In genomic region chrX:73998911-73999869, GRCm38 (mm10) we compare ENCODE assay signal across 8 mouse cellular contexts. TPM values are rescaled to one million over a fixed set of nuclear protein-coding genes. Genes with fewer than 3 reads are reported as not detected.
A peak's percentile ranks its signal among the peaks of the same experiment; 100 is the strongest.
DNase-seq lines count a peak whose midpoint lies in the region; ATAC-seq and TF ChIP-seq lines count a peak whose summit lies in the region.

No protein-coding gene starts in this region.

- peak overlapping the region; percentile 28; the same call in 1 of the 2 replicates for H3K27ac ChIP-seq in embryonic facial prominence, embryonic 14.5 days (replicated peaks; ENCODE audit: low read depth, low read length)
- H3K27ac ChIP-seq in heart, embryonic 15.5 days, result peak overlapping the region; percentile 6; the same call in 1 of the 2 replicates
- no peak overlapping the region for H3K27ac ChIP-seq in lung, postnatal 0 days (ENCODE audit: low read length)

- no peak for TF ChIP-seq EP300 in lung, postnatal 0 days (IDR thresholded peaks at IDR 0.05)

- no peak for TF ChIP-seq CTCF in lung, postnatal 0 days (IDR thresholded peaks at IDR 0.05)

- H3K36me3 ChIP-seq in embryonic facial prominence, embryonic 14.5 days (ENCODE audit: control insufficient read depth, insufficient read depth, low read length), result no peaks in the 10 kb centered on the region
- H3K36me3 ChIP-seq in heart, embryonic 15.5 days, result no peaks in the 10 kb centered on the region
- no peaks in the 10 kb centered on the region for H3K36me3 ChIP-seq in lung, postnatal 0 days (ENCODE audit: insufficient read depth, low read length)

- H3K9me3 ChIP-seq in embryonic facial prominence, embryonic 14.5 days (ENCODE audit: control insufficient read depth, low read length), result no peaks in the 10 kb centered on the region
- no peaks in the 10 kb centered on the region for H3K9me3 ChIP-seq in heart, embryonic 15.5 days (replicated peaks)
- no peaks in the 10 kb centered on the region for H3K9me3 ChIP-seq in lung, postnatal 0 days (ENCODE audit: low read length)

- DNase-seq in 416B (ENCODE audit: low read depth), result peak; percentile 87
- DNase-seq in MN1 (ENCODE audit: low spot score), result peak; percentile 80
- DNase-seq in embryonic facial prominence, embryonic 14.5 days (ENCODE audit: low spot score), result peak; percentile 84
- DNase-seq in layer of hippocampus, adult 8-10 months (ENCODE audit: low spot score in 2 of 2), result peak; percentile 52 to 67
- DNase-seq in lung, postnatal 0 days (ENCODE audit: low spot score), result peak; percentile 82
- peak; percentile 54 to 72 for DNase-seq in right cerebral cortex, postnatal 10 days (ENCODE audit: low spot score in 2 of 2)
- DNase-seq in cerebellum, adult 11-12 months, result no peak

- no peak overlapping the region for H3K9ac ChIP-seq in embryonic facial prominence, embryonic 14.5 days (ENCODE audit: low read depth, low read length)
- no peak overlapping the region for H3K9ac ChIP-seq in heart, embryonic 15.5 days
- H3K9ac ChIP-seq in lung, postnatal 0 days (replicated peaks; ENCODE audit: low read depth), result no peak overlapping the region

- ATAC-seq in embryonic facial prominence, embryonic 14.5 days (ENCODE audit: low read depth), result peak; percentile 78; the same call in 1 of the 2 replicates
- no peak for ATAC-seq in heart, embryonic 15.5 days (replicated peaks; ENCODE audit: insufficient number of reproducible peaks, insufficient read depth, low FRiP score, low read depth)
- ATAC-seq in lung, postnatal 0 days, result peak; percentile 79

- 0 out of 2 replicates have a peak, but pooled peaks cover 4% of the 10 kb centered on the region for H3K27me3 ChIP-seq in embryonic facial prominence, embryonic 14.5 days (replicated peaks; ENCODE audit: control insufficient read depth, insufficient read depth, low read length)
- no peaks in the 10 kb centered on the region for H3K27me3 ChIP-seq in heart, embryonic 15.5 days
- H3K27me3 ChIP-seq in lung, postnatal 0 days (replicated peaks; ENCODE audit: insufficient read depth, low read length), result no peaks in the 10 kb centered on the region

- no peak overlapping the region for H3K4me3 ChIP-seq in embryonic facial prominence, embryonic 14.5 days (ENCODE audit: low read depth, low read length)
- no peak overlapping the region for H3K4me3 ChIP-seq in heart, embryonic 15.5 days
- H3K4me3 ChIP-seq in lung, postnatal 0 days (ENCODE audit: low read depth, low read length), result no peak overlapping the region

- WGBS in embryonic facial prominence, embryonic 14.5 days, result 22% methylated on average over 8 of the region's 8 CpGs
- WGBS in heart, embryonic 15.5 days, result 26% methylated on average over 8 of the region's 8 CpGs
- 25% methylated on average over 8 of the region's 8 CpGs for WGBS in lung, postnatal 0 days

- H3K4me1 ChIP-seq in embryonic facial prominence, embryonic 14.5 days (ENCODE audit: control insufficient read depth, insufficient read depth, low read length), result no peaks in the 10 kb centered on the region
- H3K4me1 ChIP-seq in heart, embryonic 15.5 days (replicated peaks), result no peaks in the 10 kb centered on the region
- H3K4me1 ChIP-seq in lung, postnatal 0 days (ENCODE audit: insufficient read depth, low read depth, low read length), result no peaks in the 10 kb centered on the region

- no peak overlapping the region for H3K4me2 ChIP-seq in embryonic facial prominence, embryonic 14.5 days (ENCODE audit: low read depth, low read length)
- no peak overlapping the region; the same call in 1 of the 2 replicates for H3K4me2 ChIP-seq in heart, embryonic 15.5 days
- no peak overlapping the region for H3K4me2 ChIP-seq in lung, postnatal 0 days (replicated peaks; ENCODE audit: low read depth, low read length)

RNA-seq across cellular contexts. Expression of gene Irak1, which starts 24.5 kb away (rescaled TPM):
- polyA plus RNA-seq in embryonic facial prominence, embryonic 14.5 days (2014; fragmentation: Nextera tagmentation; extraction: Ambion mirVana), result 43.3 and 48.2 TPM in 2 replicates
- 41.4 and 57.9 TPM in 2 replicates for polyA plus RNA-seq in heart, embryonic 15.5 days (2015; fragmentation: Nextera tagmentation; extraction: Ambion mirVana)
- 10 to 100 TPM; 49.9 to 75.1 (median 63.7) TPM for total RNA-seq in layer of hippocampus, adult 8-10 months (2022)
- polyA plus RNA-seq in lung, postnatal 0 days (2015; fragmentation: Nextera tagmentation; extraction: Ambion mirVana), result 39.4 and 39.5 TPM in 2 replicates

RNA-seq across cellular contexts. Expression of gene Hcfc1, which starts 33.0 kb away (rescaled TPM):
- polyA plus RNA-seq in embryonic facial prominence, embryonic 14.5 days (2014; fragmentation: Nextera tagmentation; extraction: Ambion mirVana), result 60.2 and 63.6 TPM in 2 replicates
- 24.4 and 33.9 TPM in 2 replicates for polyA plus RNA-seq in heart, embryonic 15.5 days (2015; fragmentation: Nextera tagmentation; extraction: Ambion mirVana)
- 10 to 100 TPM; 72.7 to 77.3 (median 73.3) TPM for total RNA-seq in layer of hippocampus, adult 8-10 months (2022)
- polyA plus RNA-seq in lung, postnatal 0 days (2015; fragmentation: Nextera tagmentation; extraction: Ambion mirVana), result 19.0 and 22.8 TPM in 2 replicates
